Mouse (Mus musculus): ENCODE results near the gene Mmd2.

Mmd2 gene

GRCm38 (mm10) chr5:142608259-142608988 lies at the start of gene Mmd2:
Mmd2 (minus strand) TSS chr5:142608800.
- DNase-seq (ENCODE audit: low spot score) = peak; percentile 26

DNA sequence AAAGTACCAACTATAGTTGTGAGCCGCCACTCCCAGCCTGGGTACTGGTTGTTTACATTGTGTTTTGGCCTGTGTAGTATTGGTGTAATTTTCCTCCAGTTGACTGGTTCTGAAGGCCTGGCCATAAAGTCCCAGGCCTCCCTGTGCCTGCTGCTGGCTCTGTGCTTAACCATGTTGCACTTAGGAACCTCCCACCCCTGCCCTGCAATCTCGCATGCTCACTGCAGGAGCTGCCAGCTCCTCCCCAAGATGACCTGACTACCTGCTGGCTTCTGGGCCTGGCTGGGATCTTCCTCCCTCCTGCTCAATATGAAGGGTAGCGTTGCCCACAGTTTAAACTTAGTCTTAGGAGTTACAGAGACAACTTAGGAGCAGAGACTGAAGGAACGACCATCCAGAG lies 43.7 kb upstream of the Mmd2 start:
- DNase-seq (ENCODE audit: low spot score) = no peak

DNA sequence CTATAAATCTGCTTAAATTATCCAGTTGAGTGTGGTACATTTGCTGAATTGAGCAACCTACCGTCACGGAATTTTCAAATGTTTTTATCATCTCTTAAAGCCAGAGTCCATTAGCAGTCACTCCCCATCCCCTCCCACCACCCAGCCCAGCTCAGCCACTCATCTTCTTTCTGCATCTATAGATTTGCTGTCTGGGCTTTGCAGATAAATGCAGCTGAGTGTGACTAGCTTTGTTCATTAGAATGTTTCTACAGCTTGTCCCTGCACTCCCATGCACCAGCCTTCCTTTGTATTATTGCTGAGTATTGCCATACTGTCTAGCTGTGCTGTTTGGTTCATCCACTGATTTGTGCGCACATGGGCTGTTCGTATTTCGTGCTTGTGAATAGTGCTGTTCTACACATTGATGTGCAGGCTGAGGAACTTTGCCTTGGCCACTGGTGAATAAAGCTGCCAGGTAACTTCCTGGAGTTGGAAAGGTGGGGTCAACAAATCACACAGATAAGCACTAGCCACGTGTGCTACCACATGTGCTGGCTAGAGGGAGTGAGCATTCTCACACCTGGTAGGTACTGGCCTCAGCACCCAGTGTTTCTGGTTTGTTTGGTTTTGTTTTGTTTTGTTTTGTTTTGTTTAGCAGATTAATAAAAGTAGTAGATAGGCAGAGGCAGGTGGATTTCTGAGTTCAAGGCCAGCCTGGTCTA lies 42.3 kb upstream of the Mmd2 start:
- no peak for DNase-seq (ENCODE audit: low spot score)

DNA sequence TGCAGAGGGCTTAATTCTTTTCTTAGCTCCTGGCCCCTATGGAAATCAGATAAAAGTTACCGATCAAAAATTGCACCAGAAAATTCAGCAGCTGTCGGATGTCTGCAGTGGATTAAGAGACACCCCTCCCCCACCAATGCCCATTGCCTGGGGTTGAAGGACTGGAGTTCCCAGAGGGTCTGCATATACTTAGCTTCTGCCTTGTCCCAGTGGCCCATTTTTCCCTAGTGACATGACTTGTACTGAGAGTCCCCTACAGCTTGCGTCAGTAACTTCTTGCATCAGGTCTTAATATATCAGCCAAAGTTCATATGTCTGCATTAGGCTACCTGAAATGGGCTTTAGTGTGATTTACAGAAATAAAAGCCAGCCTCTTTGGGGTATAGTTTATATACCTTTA lies 41.8 kb upstream of the Mmd2 start:
- DNase-seq (ENCODE audit: low spot score) = no peak

GRCm38 (mm10) chr5:142649460-142650050 lies 41.0 kb upstream of the Mmd2 start:
- DNase-seq (ENCODE audit: low spot score) = no peak

GRCm38 (mm10) chr5:142648162-142648561 lies 39.6 kb upstream of the Mmd2 start:
- DNase-seq (ENCODE audit: low spot score) = no peak

GRCm38 (mm10) chr5:142641331-142642051 lies 32.9 kb upstream of the Mmd2 start:
- no peak for DNase-seq (ENCODE audit: low spot score)

DNA sequence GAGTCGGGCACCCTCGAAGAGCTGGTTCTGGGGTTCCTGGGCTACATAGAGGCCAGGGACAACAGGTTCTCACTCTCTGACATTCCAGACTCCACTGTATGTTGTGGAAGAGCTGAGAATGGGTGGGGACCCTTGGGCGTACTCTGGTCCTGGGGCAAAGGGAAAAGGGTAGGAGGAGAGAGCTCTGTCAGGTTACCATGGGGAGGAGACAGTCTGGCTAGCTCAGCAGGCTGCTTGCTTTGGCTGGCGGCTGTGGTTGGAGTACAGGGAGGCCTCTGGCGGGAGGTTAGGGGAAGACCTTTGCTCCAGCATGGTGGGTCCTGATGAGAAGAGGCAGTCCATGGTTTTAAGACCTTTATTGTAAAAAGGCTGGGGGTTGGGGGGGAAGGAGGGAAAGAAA lies 31.5 kb upstream of the Mmd2 start:
- no peak for DNase-seq (ENCODE audit: low spot score)

DNA sequence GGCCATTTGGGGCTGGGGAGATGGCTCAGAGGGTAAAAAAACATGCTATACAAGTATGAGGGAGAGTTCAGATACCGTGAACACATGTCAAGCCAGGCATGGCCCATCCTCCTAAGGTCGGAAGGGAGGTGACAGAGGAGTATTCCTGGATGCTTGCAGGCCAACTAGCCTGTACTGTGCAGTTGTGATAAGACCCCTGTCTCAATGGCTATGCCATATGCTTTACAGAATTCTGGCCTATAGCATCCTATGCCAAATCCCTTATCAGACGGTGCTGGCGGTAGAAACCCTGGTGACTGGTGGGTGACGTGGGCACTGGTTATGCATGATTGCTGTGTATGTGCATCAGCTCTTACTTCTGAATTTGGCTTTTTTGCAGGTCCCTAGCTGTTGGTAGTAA lies 29.2 kb upstream of the Mmd2 start:
- DNase-seq (ENCODE audit: low spot score) = no peak

GRCm38 (mm10) chr5:142630224-142630623 lies 21.6 kb upstream of the Mmd2 start:
- DNase-seq (ENCODE audit: low spot score) = no peak

GRCm38 (mm10) chr5:142629663-142630025 lies 21.0 kb upstream of the Mmd2 start:
- no peak for DNase-seq (ENCODE audit: low spot score)

- peak; percentile 96 for DNase-seq (ENCODE audit: low spot score)
Observed at GRCm38 (mm10) chr5:142628726-142629662, 20.4 kb upstream of the Mmd2 start.

GRCm38 (mm10) chr5:142627398-142627797 lies 18.8 kb upstream of the Mmd2 start, which contains the start of gene Wipi2:
Wipi2 (plus strand) TSS chr5:142627698.
- DNase-seq (ENCODE audit: low spot score) = no peak

- DNase-seq (ENCODE audit: low spot score) = no peak
Observed at GRCm38 (mm10) chr5:142623080-142623479, 14.5 kb upstream of the Mmd2 start.

GRCm38 (mm10) chr5:142622134-142622533 lies 13.5 kb upstream of the Mmd2 start:
- DNase-seq (ENCODE audit: low spot score) = no peak

DNA sequence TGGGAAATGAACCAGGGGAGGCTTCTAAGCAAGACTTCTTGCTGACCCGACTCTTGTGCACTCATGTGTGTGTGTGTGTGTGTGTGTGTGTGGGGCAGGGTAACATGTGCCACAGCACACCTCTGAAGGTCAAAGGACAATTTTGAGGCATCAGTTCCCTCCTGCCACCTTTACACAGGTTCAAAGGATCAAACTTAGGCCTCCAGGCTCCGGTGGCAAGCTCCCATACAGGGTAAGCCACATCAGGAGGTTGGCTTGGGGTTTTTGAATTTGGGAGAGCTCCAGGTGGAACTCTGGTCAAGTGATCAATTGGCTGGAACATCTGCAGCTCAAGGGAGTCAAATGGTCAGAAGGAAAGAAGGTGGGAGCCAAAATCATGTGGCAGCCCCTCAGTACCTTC lies 12.8 kb upstream of the Mmd2 start:
- no peak for DNase-seq (ENCODE audit: low spot score)

- no peak for DNase-seq (ENCODE audit: low spot score)
Observed at GRCm38 (mm10) chr5:142619866-142620265, 11.3 kb upstream of the Mmd2 start.

DNA sequence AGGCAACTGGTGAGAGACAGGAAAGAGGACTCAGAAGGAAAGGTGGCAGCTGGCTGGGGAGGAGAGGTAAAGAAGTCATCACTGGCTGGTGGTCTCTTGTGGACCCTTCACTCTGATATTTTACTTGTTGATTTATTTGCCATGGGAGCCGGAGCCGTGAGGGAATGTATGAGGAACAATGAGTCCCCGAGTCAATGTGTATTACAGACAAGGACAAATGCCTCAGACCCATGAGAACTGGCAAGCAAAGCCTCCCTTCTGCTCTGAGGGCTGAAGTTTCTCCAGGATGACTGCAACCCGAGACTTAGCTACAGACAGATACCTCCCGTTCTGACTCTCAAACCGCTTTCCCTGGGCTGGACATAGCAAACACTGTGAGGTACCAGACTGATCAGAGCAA lies 7.7 kb upstream of the Mmd2 start:
- no peak for DNase-seq (ENCODE audit: low spot score)

GRCm38 (mm10) chr5:142615638-142616037 lies 7.0 kb upstream of the Mmd2 start:
- peak; percentile 29 for DNase-seq (ENCODE audit: low spot score)

- no peak for DNase-seq (ENCODE audit: low spot score)
Observed at GRCm38 (mm10) chr5:142614513-142614912, 5.9 kb upstream of the Mmd2 start.

GRCm38 (mm10) chr5:142610362-142610761 lies 1.8 kb upstream of the Mmd2 start:
- DNase-seq (ENCODE audit: low spot score) = no peak

DNA sequence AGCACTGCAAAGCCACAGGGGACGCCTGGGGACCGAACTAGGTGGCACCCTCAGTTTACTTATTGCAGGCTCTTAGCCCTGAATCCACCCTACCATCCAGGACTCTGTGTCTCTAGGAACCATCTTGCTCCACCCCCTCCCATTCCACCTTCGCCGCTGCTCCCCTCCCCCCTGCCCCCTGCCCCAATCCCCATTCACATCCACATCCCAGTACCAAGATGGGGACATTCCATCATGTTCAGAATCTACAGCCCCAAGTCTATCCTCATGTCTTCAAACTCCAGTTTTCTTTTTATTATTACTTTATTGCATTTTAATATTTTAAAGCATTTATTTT lies 357 bp upstream of the Mmd2 start:
- no peak for DNase-seq (ENCODE audit: low spot score)
